Mouse (Mus musculus) embryonic fibroblast, embryonic 13.5 days (primary cell): ENCODE results near the gene Shisa3. TPM values are rescaled to one million over a fixed set of nuclear protein-coding genes. Genes with fewer than 3 reads are reported as not detected.

ENCODE experiments used
- H3K27ac ChIP-seq: 2 replicates; pipeline ENCODE4 v1.5.1; 2012; ENCODE audit warnings: low read length, control low read depth, inconsistent platforms; ENCODE audit not compliant: insufficient read depth
- H3K4me1 ChIP-seq: 2 replicates; pipeline ENCODE4 v1.6.1; 2011; ENCODE audit warnings: low read length; ENCODE audit not compliant: control insufficient read depth, insufficient read depth
- H3K4me3 ChIP-seq: 2 replicates; pipeline ENCODE4 v1.5.1; 2011; ENCODE audit warnings: mild to moderate bottlenecking, control low read depth, low read length; ENCODE audit not compliant: insufficient read depth
- CTCF ChIP-seq: IDR thresholded peaks from 2 replicates; pipeline ENCODE4 v1.5.1; 2011; ENCODE audit warnings: mild to moderate bottlenecking, control low read depth, low read length, moderate library complexity, borderline replicate concordance; ENCODE audit not compliant: insufficient read depth
- POLR2A ChIP-seq: IDR thresholded peaks from 2 replicates; pipeline ENCODE4 v1.6.1; 2011; ENCODE audit warnings: low read depth, mild to moderate bottlenecking, control low read depth, low read length, moderate library complexity
- polyA plus RNA-seq: library from polyadenylated mRNA; stranded (reverse); fragments of >200 nt; gene quantifications from 2 replicates; pipeline ENCODE4 v1.2.4, GENCODE M21; 2011; ENCODE audit warnings: low read depth; ENCODE audit not compliant: missing spikeins, insufficient read length

Gene Shisa3
- polyA plus RNA-seq, 1 experiment: 0.23 TPM

DNA sequence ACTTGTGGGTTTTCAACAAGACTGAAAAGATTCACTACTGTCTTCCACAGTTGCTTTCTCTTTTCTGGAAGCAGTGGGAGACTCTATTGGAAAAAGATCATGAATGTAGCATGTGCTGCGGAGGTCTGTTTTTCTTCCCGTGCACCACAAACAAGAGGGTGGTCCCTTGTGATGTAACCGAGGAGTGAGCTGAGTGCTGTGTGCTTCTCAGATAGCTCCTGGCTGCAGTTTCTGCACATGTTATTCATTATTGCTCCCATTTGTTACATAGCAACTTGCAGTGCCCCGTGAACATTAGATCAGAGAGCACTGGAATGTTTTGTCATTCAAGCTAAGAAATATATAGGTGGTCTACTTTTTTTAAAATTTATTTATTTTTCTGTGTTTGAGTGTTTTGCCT lies 65.3 kb downstream of the Shisa3 start:
- Histone ChIP-seq H3K4me3 (no peak overlapping the region), H3K4me1 (no peaks in the 10 kb centered on the region; the same call in 1 of the 2 replicates), H3K27ac (no peak overlapping the region)
- TF ChIP-seq POLR2A: no peak
- TF ChIP-seq CTCF: no peak

Other genes with a start within 250 kb of the Shisa3 start
- 0.92 and 0.93 TPM in 2 replicates for gene Bend4, start 179.6 kb upstream of the Shisa3 start, polyA plus RNA-seq
- gene Atp8a1, start 239.6 kb downstream of the Shisa3 start, polyA plus RNA-seq: 2.8 and 7.0 TPM in 2 replicates